Mouse (Mus musculus) heart, postnatal 0 days (tissue): Measurements from ENCODE around the gene Smyd3. TPM values are rescaled to one million over a fixed set of nuclear protein-coding genes. Genes with fewer than 3 reads are reported as not detected.

Experiments
- ATAC-seq: fragments of 200-750 bp; cut with Nextera tagmentation; 2 replicates; pipeline ENCODE4 v1.8.0; 2017; ENCODE audit warnings: low read depth, moderate number of reproducible peaks, moderate library complexity; ENCODE audit not compliant: insufficient read depth
- DNase-seq: peaks from one replicate; pipeline ENCODE4 v3.0.0-alpha.2; 2016; ENCODE audit warnings: low spot score
- H3K27ac ChIP-seq: fragments of 300-500 bp; sonication (generic); 2 replicates; pipeline ENCODE4 v1.5.1; 2014; ENCODE audit warnings: low read depth, mild to moderate bottlenecking
- H3K27me3 ChIP-seq: fragments of 300-500 bp; sonication (generic); 2 replicates; pipeline ENCODE4 v1.6.1; 2014; ENCODE audit warnings: low read length, mixed read lengths; ENCODE audit not compliant: control insufficient read depth, insufficient read depth
- H3K36me3 ChIP-seq: fragments of 300-500 bp; sonication (generic); replicated peaks from 2 replicates; pipeline ENCODE4 v1.6.1; 2014; ENCODE audit warnings: low read length, mixed read lengths; ENCODE audit not compliant: control insufficient read depth, insufficient read depth
- H3K4me1 ChIP-seq: fragments of 300-500 bp; sonication (generic); 2 replicates; pipeline ENCODE4 v1.6.1; 2014; ENCODE audit warnings: antibody characterized with exemption; ENCODE audit not compliant: control insufficient read depth, insufficient read depth
- H3K4me2 ChIP-seq: fragments of 300-500 bp; sonication (generic); 2 replicates; pipeline ENCODE4 v1.6.1; 2014; ENCODE audit warnings: low read depth, mild to moderate bottlenecking, low read length, moderate library complexity
- H3K4me3 ChIP-seq: fragments of 300-500 bp; sonication (generic); 2 replicates; pipeline ENCODE4 v1.5.1; 2014; ENCODE audit warnings: low read depth, low read length
- H3K9ac ChIP-seq: fragments of 300-500 bp; sonication (generic); replicated peaks from 2 replicates; pipeline ENCODE4 v1.6.1; 2014; ENCODE audit warnings: low read depth, low read length, mixed read lengths
- H3K9me3 ChIP-seq: fragments of 300-500 bp; sonication (generic); replicated peaks from 2 replicates; pipeline ENCODE4 v1.6.1; 2016; ENCODE audit warnings: low read length; ENCODE audit not compliant: control insufficient read depth
- CTCF ChIP-seq: IDR thresholded peaks from 2 replicates; pipeline ENCODE4 v1.5.1; 2016; ENCODE audit warnings: antibody characterized with exemption, control low read depth, low read depth
- EP300 ChIP-seq: IDR thresholded peaks from 2 replicates; pipeline ENCODE4 v1.6.1; 2016; ENCODE audit warnings: antibody characterized with exemption, low read depth
- WGBS: fragments of 180-500 bp; shearing (Covaris S2); extraction: QIAGEN DNeasy Blood & Tissue Kit; methylation state at CpG from one replicate; pipeline ENCODE4 v1.1.7; 2014; 5-methylcytosine and 5-hydroxymethylcytosine counted together
- polyA plus RNA-seq: library from polyadenylated mRNA; unstranded; fragments of >200 nt; fragmentation: Nextera tagmentation; extraction: Ambion mirVana; gene quantifications from 2 replicates; pipeline ENCODE4 v1.2.1, GENCODE M21; 2015
- total RNA-seq: library from RNA; depleted of rRNA; stranded (reverse); fragments of >200 nt; gene quantifications from 2 replicates; pipeline ENCODE4 v1.2.3, GENCODE M21; 2014; ENCODE audit warnings: low replicate concordance; rRNA removed

Smyd3 gene
- total RNA-seq, result 6.2 and 11.6 TPM in 2 replicates
- polyA plus RNA-seq, result 6.4 and 7.0 TPM in 2 replicates

DNA sequence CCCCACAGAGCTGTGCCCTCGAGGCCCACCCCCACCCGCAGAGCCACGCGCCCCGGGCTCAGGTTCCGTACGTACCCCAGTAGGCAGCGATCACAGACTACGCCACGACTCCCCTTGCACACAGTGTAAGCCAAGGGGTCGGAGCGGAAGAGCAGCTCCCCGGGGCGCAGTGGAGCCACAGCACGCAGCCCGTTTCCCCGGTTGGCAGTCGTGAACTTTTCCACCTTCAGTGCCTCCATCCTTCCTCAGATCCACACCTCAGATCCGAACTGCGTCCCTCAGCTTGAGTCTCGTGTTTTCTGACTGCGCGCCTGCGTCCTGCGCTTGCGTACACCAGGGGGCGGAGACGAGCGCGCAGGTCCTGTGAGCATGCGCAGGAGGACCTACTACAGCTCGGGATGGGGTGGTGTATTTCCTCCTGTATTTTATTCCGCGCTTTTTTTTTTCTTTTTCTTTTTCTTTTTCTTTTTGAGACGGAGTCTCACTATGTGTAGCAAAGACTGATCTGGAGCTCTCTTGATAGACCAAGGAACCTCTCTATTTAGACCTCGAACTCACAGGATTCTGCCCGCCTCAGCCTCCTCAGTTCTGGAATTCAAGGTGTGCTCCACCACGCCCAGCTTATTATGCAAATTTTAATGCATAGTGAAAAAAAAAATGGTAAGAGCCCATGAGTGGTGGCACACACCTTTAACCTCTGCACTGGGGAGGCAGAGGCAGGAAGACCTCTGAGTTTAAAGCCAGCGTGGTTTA lies at the start of gene Smyd3:
Gene Smyd3 (minus strand): TSS at position 329 of the 753 bp plus-strand sequence.
- H3K4me3 ChIP-seq, result peak within 1 kb of the TSS; percentile 65
- H3K27me3 ChIP-seq, result no peaks in the 10 kb centered on the region
- WGBS, result 6% methylated on average over 39 of the region's 39 CpGs
- H3K9ac ChIP-seq, result peak within 1 kb of the TSS; percentile 62
- ATAC-seq (peak; percentile 92), DNase-seq (peak; percentile 85)
- peak within 1 kb of the TSS; percentile 87 for H3K4me2 ChIP-seq
- no peaks in the 10 kb centered on the region for H3K36me3 ChIP-seq
- H3K27ac ChIP-seq, result peak within 1 kb of the TSS; percentile 41; the same call in 1 of the 2 replicates
- peaks cover 7% of the 10 kb centered on the region; the same call in 1 of the 2 replicates for H3K4me1 ChIP-seq
- no peaks in the 10 kb centered on the region for H3K9me3 ChIP-seq
- no peak for TF ChIP-seq EP300
- TF ChIP-seq CTCF, result peak; percentile 78

DNA sequence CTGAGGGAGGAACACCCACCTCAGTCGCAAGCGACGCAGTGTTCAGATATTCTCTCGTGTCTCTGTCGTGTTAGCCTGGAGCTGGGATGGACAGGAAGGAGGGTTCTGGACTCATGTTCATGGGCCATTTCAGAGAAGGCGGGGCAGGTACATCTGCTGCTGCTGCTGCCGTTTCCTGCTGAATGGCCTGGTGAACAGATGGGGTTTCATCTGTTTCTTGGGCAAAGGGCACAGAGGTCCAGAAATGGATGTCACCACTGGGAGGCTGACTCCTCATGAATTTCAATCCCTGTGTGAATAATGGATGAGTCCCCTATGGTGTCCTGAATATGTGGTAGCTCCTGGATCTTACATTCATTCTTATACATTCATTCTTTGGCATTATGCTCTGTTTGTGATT lies 49.7 kb upstream of the Smyd3 start:
- no peak for ATAC-seq
- H3K4me2 ChIP-seq, result no peak overlapping the region
- H3K9me3 ChIP-seq, result no peaks in the 10 kb centered on the region
- no peak overlapping the region for H3K9ac ChIP-seq
- WGBS, result 74% methylated on average over 7 of the region's 7 CpGs
- DNase-seq, result no peak
- H3K36me3 ChIP-seq, result no peaks in the 10 kb centered on the region
- TF ChIP-seq CTCF (no peak), EP300 (no peak)
- no peak overlapping the region for H3K4me3 ChIP-seq
- peaks cover 24% of the 10 kb centered on the region for H3K4me1 ChIP-seq
- no peaks in the 10 kb centered on the region for H3K27me3 ChIP-seq
- H3K27ac ChIP-seq, result no peak overlapping the region

DNA sequence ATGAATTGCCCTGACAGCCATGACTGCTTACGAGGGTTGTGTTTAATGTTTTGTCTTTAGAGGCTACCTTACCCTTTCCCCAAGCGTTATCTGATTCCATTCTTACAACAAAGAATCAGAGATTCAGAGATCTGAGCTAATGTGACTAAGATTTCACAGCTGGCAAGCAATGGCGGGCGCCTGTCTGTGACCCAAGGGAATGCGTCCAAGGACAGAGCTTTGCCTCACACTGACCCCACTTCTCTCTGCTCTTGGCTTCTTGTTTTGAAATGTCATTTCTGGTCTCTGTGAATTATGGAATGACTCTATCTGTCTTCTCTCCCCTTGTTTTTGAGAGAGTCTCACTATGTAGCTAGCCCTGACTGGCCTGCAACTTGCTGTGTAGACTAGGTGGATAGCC lies 46.1 kb upstream of the Smyd3 start:
- no peak for ATAC-seq
- Histone ChIP-seq H3K9me3 (no peaks in the 10 kb centered on the region), H3K36me3 (no peaks in the 10 kb centered on the region), H3K4me1 (peaks cover 25% of the 10 kb centered on the region), H3K27ac (no peak overlapping the region), H3K4me3 (no peak overlapping the region), H3K27me3 (no peaks in the 10 kb centered on the region), H3K9ac (no peak overlapping the region), H3K4me2 (no peak overlapping the region)
- TF ChIP-seq CTCF, result no peak
- WGBS, result 84% methylated on average over 5 of the region's 5 CpGs
- DNase-seq, result no peak

DNA sequence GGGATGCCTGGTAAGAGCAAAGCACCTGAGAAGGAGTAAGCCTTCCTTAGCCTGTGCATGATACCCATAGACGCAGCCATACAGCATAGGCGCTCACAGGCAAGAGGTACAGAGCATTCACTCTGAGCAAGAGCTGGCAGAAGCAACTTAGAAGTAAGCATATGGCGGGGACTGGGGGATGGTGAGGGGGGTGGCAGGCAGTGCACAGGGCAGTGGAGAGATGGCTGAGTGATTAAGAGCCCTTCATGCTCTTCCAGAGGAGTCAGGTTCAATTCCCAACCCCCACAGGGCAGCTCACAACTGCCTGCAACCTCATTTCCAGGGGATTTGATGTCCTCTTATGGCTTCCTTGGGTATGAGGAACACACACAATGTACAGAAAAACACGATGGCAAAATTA lies 45.4 kb upstream of the Smyd3 start:
- WGBS, result 84% methylated on average over 4 of the region's 4 CpGs
- H3K27ac ChIP-seq, result no peak overlapping the region
- H3K9me3 ChIP-seq, result no peaks in the 10 kb centered on the region
- ATAC-seq, result no peak
- no peak overlapping the region for H3K9ac ChIP-seq
- H3K27me3 ChIP-seq, result no peaks in the 10 kb centered on the region
- peaks cover 18% of the 10 kb centered on the region for H3K4me1 ChIP-seq
- TF ChIP-seq CTCF, result no peak
- no peak for TF ChIP-seq EP300
- H3K4me3 ChIP-seq, result no peak overlapping the region
- no peak for DNase-seq
- no peak overlapping the region for H3K4me2 ChIP-seq
- H3K36me3 ChIP-seq, result no peaks in the 10 kb centered on the region

DNA sequence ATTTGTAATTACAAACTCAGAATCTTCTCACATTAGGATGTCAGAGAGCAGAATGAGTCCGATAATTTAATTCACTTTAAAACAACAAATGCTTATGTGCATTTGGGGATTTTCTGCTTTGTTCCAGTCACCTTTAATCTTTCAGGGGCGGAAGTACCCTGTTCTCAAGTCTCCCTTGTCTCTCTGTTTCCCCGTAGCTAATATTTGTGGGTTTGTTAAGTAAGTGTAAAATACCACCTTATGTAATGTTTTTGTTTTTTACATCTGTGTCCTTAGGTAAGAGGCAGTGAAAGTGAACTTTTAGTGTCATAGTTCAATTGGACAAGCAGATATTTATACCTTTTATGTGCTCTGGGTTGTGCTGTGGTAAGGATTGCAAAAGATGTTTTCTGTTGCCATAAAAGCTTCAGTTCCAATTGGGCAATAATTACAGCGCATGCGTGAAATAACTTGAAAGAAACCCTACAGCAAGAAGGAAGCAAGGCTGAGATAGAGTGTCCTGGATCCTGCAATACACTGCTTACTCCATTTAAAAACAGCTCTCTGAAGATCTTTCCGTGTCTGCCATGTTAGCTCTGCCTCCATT lies 43.1 kb upstream of the Smyd3 start:
- no peak overlapping the region for H3K27ac ChIP-seq
- WGBS, result 93% methylated on average over 6 of the region's 6 CpGs
- H3K9me3 ChIP-seq, result no peaks in the 10 kb centered on the region
- no peaks in the 10 kb centered on the region for H3K36me3 ChIP-seq
- TF ChIP-seq CTCF (no peak), EP300 (no peak)
- H3K27me3 ChIP-seq, result no peaks in the 10 kb centered on the region
- no peak overlapping the region for H3K9ac ChIP-seq
- no peak overlapping the region for H3K4me3 ChIP-seq
- H3K4me2 ChIP-seq, result no peak overlapping the region
- no peak for ATAC-seq
- peaks cover 7% of the 10 kb centered on the region; the same call in 1 of the 2 replicates for H3K4me1 ChIP-seq
- DNase-seq, result no peak
